Mouse (Mus musculus) stomach, embryonic 16.5 days (tissue): ENCODE data around the gene Lrba. TPM values are rescaled to one million over a fixed set of nuclear protein-coding genes. Genes with fewer than 3 reads are reported as not detected.

Experiments
- ATAC-seq: fragments of 200-750 bp; cut with Nextera tagmentation; 2 replicates; pipeline ENCODE4 v1.8.0; 2017; ENCODE audit warnings: moderate number of reproducible peaks, moderate TSS enrichment; ENCODE audit not compliant: insufficient read depth, low FRiP score
- H3K27ac ChIP-seq: fragments of 300-500 bp; sonication (generic); 2 replicates; pipeline ENCODE4 v1.5.1; 2014; ENCODE audit warnings: low read length
- H3K27me3 ChIP-seq: fragments of 300-500 bp; sonication (generic); 2 replicates; pipeline ENCODE4 v1.6.1; 2014; ENCODE audit warnings: low read length, control low read depth, mixed read lengths; ENCODE audit not compliant: control insufficient read depth, insufficient read depth
- H3K36me3 ChIP-seq: fragments of 300-500 bp; sonication (generic); 2 replicates; pipeline ENCODE4 v1.6.1; 2014; ENCODE audit warnings: low read length; ENCODE audit not compliant: control insufficient read depth, insufficient read depth
- H3K4me1 ChIP-seq: fragments of 300-500 bp; sonication (generic); 2 replicates; pipeline ENCODE4 v1.6.1; 2014; ENCODE audit warnings: low read length, control low read depth, mixed read lengths; ENCODE audit not compliant: control insufficient read depth, insufficient read depth
- H3K4me2 ChIP-seq: fragments of 300-500 bp; sonication (generic); 2 replicates; pipeline ENCODE4 v1.6.1; 2014; ENCODE audit warnings: low read depth, low read length, mixed read lengths
- H3K4me3 ChIP-seq: fragments of 300-500 bp; sonication (generic); replicated peaks from 2 replicates; pipeline ENCODE4 v1.5.1; 2014; ENCODE audit warnings: mild to moderate bottlenecking, low read length
- H3K9ac ChIP-seq: fragments of 300-500 bp; sonication (generic); 2 replicates; pipeline ENCODE4 v1.6.1; 2014; ENCODE audit warnings: low read length
- H3K9me3 ChIP-seq: fragments of 300-500 bp; sonication (generic); replicated peaks from 2 replicates; pipeline ENCODE4 v1.6.1; 2016; ENCODE audit warnings: low read length, control low read depth; ENCODE audit not compliant: control insufficient read depth
- WGBS: fragments of 180-500 bp; shearing (Covaris S2); extraction: QIAGEN DNeasy Blood & Tissue Kit; methylation state at CpG from one replicate; pipeline ENCODE4 v1.1.7; 2014; 5-methylcytosine and 5-hydroxymethylcytosine counted together
- polyA plus RNA-seq: library from polyadenylated mRNA; unstranded; fragments of >200 nt; fragmentation: Nextera tagmentation; extraction: Ambion mirVana; gene quantifications from 2 replicates; pipeline ENCODE4 v1.2.1, GENCODE M21; 2015

Gene Lrba
- polyA plus RNA-seq, 1 experiment from 2014 or later, result 3.5 TPM

GRCm38 (mm10) chr3:86605775-86606174, 381.3 kb downstream of the Lrba start:
- no peaks in the 10 kb centered on the region for H3K27me3 ChIP-seq
- no peaks in the 10 kb centered on the region for H3K36me3 ChIP-seq
- H3K9ac ChIP-seq, result no peak overlapping the region
- 81% methylated on average over 8 of the region's 8 CpGs for WGBS
- H3K4me1 ChIP-seq, result no peaks in the 10 kb centered on the region
- H3K4me3 ChIP-seq, result no peak overlapping the region
- H3K4me2 ChIP-seq, result no peak overlapping the region
- no peak overlapping the region for H3K27ac ChIP-seq
- no peak for ATAC-seq
- no peaks in the 10 kb centered on the region for H3K9me3 ChIP-seq

- no peaks in the 10 kb centered on the region for H3K4me1 ChIP-seq
- H3K9ac ChIP-seq, result no peak overlapping the region
- no peaks in the 10 kb centered on the region for H3K9me3 ChIP-seq
- no peaks in the 10 kb centered on the region for H3K36me3 ChIP-seq
- no peak for ATAC-seq
- no peaks in the 10 kb centered on the region for H3K27me3 ChIP-seq
- H3K27ac ChIP-seq, result no peak overlapping the region
- WGBS, result 63% methylated on average over 4 of the region's 4 CpGs
- H3K4me3 ChIP-seq, result no peak overlapping the region
- no peak overlapping the region for H3K4me2 ChIP-seq
These were observed 402.7 kb downstream of the Lrba start for GRCm38 (mm10) chr3:86627008-86627743.

GRCm38 (mm10) chr3:86629379-86629778, 404.9 kb downstream of the Lrba start:
- Histone ChIP-seq H3K4me2 (no peak overlapping the region), H3K27ac (no peak overlapping the region), H3K4me1 (no peaks in the 10 kb centered on the region), H3K36me3 (no peaks in the 10 kb centered on the region), H3K9me3 (no peaks in the 10 kb centered on the region), H3K9ac (no peak overlapping the region), H3K4me3 (no peak overlapping the region), H3K27me3 (no peaks in the 10 kb centered on the region)
- ATAC-seq, result no peak
- WGBS, result 76% methylated on average over 4 of the region's 4 CpGs

GRCm38 (mm10) chr3:86635464-86635863, 411.0 kb downstream of the Lrba start:
- Histone ChIP-seq H3K36me3 (no peaks in the 10 kb centered on the region), H3K27ac (no peak overlapping the region), H3K4me1 (no peaks in the 10 kb centered on the region), H3K9me3 (no peaks in the 10 kb centered on the region), H3K4me3 (no peak overlapping the region), H3K27me3 (no peaks in the 10 kb centered on the region), H3K4me2 (no peak overlapping the region), H3K9ac (no peak overlapping the region)
- 66% methylated on average over 5 of the region's 5 CpGs for WGBS
- no peak for ATAC-seq

- no peak for ATAC-seq
- Histone ChIP-seq H3K4me2 (no peak overlapping the region), H3K27ac (no peak overlapping the region)
These were observed 411.5 kb downstream of the Lrba start for GRCm38 (mm10) chr3:86635940-86636339.

GRCm38 (mm10) chr3:86638552-86639348, 414.3 kb downstream of the Lrba start:
- Histone ChIP-seq H3K27ac (no peak overlapping the region), H3K27me3 (no peaks in the 10 kb centered on the region), H3K4me3 (no peak overlapping the region), H3K36me3 (no peaks in the 10 kb centered on the region), H3K4me2 (no peak overlapping the region), H3K9ac (no peak overlapping the region), H3K9me3 (no peaks in the 10 kb centered on the region), H3K4me1 (no peaks in the 10 kb centered on the region)
- no peak for ATAC-seq
- WGBS, result 86% methylated on average over 2 of the region's 2 CpGs

More at GRCm38 (mm10) chr3:86635940-86636339, 411.5 kb downstream of the Lrba start:
- Histone ChIP-seq H3K27me3 (no peaks in the 10 kb centered on the region), H3K4me1 (no peaks in the 10 kb centered on the region), H3K4me3 (no peak overlapping the region), H3K9ac (no peak overlapping the region), H3K36me3 (no peaks in the 10 kb centered on the region), H3K9me3 (no peaks in the 10 kb centered on the region)
- 39% methylated on average over 1 of the region's 1 CpGs for WGBS

- H3K9me3 ChIP-seq, result no peaks in the 10 kb centered on the region
- ATAC-seq, result no peak
- no peaks in the 10 kb centered on the region for H3K36me3 ChIP-seq
- 82% methylated on average over 5 of the region's 5 CpGs for WGBS
- no peaks in the 10 kb centered on the region for H3K27me3 ChIP-seq
- H3K4me1 ChIP-seq, result no peaks in the 10 kb centered on the region
- no peak overlapping the region for H3K9ac ChIP-seq
- no peak overlapping the region for H3K4me2 ChIP-seq
- no peak overlapping the region for H3K4me3 ChIP-seq
- no peak overlapping the region for H3K27ac ChIP-seq
These were observed 416.9 kb downstream of the Lrba start for GRCm38 (mm10) chr3:86641393-86641792.

GRCm38 (mm10) chr3:86641796-86642195, 417.3 kb downstream of the Lrba start:
- no peak for ATAC-seq
- no peaks in the 10 kb centered on the region for H3K9me3 ChIP-seq

GRCm38 (mm10) chr3:86646771-86647170, 422.3 kb downstream of the Lrba start:
- Histone ChIP-seq H3K9me3 (no peaks in the 10 kb centered on the region), H3K4me3 (no peak overlapping the region), H3K9ac (no peak overlapping the region)

More at GRCm38 (mm10) chr3:86641796-86642195, 417.3 kb downstream of the Lrba start:
- Histone ChIP-seq H3K9ac (no peak overlapping the region), H3K4me1 (no peaks in the 10 kb centered on the region), H3K27me3 (no peaks in the 10 kb centered on the region), H3K36me3 (no peaks in the 10 kb centered on the region), H3K4me2 (no peak overlapping the region), H3K4me3 (no peak overlapping the region), H3K27ac (no peak overlapping the region)

More at GRCm38 (mm10) chr3:86646771-86647170, 422.3 kb downstream of the Lrba start:
- no peak overlapping the region for H3K4me2 ChIP-seq
- H3K36me3 ChIP-seq, result no peaks in the 10 kb centered on the region
- no peak for ATAC-seq
- H3K27me3 ChIP-seq, result no peaks in the 10 kb centered on the region
- no peaks in the 10 kb centered on the region for H3K4me1 ChIP-seq
- H3K27ac ChIP-seq, result no peak overlapping the region
- 54% methylated on average over 2 of the region's 2 CpGs for WGBS
